Mouse (Mus musculus): Measurements from ENCODE around the gene AC134908.4. TPM values are rescaled to one million over a fixed set of nuclear protein-coding genes. Genes with fewer than 3 reads are reported as not detected.
A peak's percentile ranks its signal among the peaks of the same experiment; 100 is the strongest.

The AC134908.4 gene
- polyA plus RNA-seq, 1 experiment from 2014 or later = 0.55 TPM

- no peaks in the 10 kb centered on the region for H3K9me3 ChIP-seq (ENCODE audit: control insufficient read depth, low read length)
- WGBS = 8% methylated on average over 6 of the region's 6 CpGs
- H3K36me3 ChIP-seq (ENCODE audit: control insufficient read depth, insufficient read depth, low read length) = no peaks in the 10 kb centered on the region
- no peak overlapping the region for H3K4me2 ChIP-seq (ENCODE audit: low read depth, low read length)
- peaks cover 22% of the 10 kb centered on the region for H3K4me1 ChIP-seq (ENCODE audit: control insufficient read depth, insufficient read depth, low read length)
- H3K27ac ChIP-seq (ENCODE audit: low read depth, low read length) = no peak overlapping the region
- H3K4me3 ChIP-seq (ENCODE audit: low read depth, low read length) = no peak overlapping the region
- H3K9ac ChIP-seq (replicated peaks; ENCODE audit: low read depth, low read length) = no peak overlapping the region
- no peak for ATAC-seq (ENCODE audit: low read depth)
- H3K27me3 ChIP-seq (ENCODE audit: control insufficient read depth, insufficient read depth, low read length) = no peaks in the 10 kb centered on the region
Measured at GRCm38 (mm10) chr17:25801029-25801428, 5.6 kb upstream of the AC134908.4 start.

- ATAC-seq (ENCODE audit: low read depth) = peak; percentile 75; the same call in 1 of the 2 replicates
- 0% methylated on average over 33 of the region's 35 CpGs for WGBS
Measured at GRCm38 (mm10) chr17:25796951-25797369, 1.5 kb upstream of the AC134908.4 start, which contains the start of gene Metrn. TSS of gene Metrn (minus strand) at chr17:25797136.

GRCm38 (mm10) chr17:25796211-25796771 lies 832 bp upstream of the AC134908.4 start:
- Histone ChIP-seq H3K4me2 (ENCODE audit: low read depth, low read length) (peak overlapping the region; percentile 69), H3K9ac (replicated peaks; ENCODE audit: low read depth, low read length) (peak overlapping the region; percentile 44), H3K27me3 (ENCODE audit: control insufficient read depth, insufficient read depth, low read length) (no peaks in the 10 kb centered on the region), H3K4me1 (ENCODE audit: control insufficient read depth, insufficient read depth, low read length) (peaks cover 26% of the 10 kb centered on the region), H3K9me3 (ENCODE audit: control insufficient read depth, low read length) (no peaks in the 10 kb centered on the region), H3K27ac (ENCODE audit: low read depth, low read length) (peak overlapping the region; percentile 50), H3K4me3 (ENCODE audit: low read depth, low read length) (peak overlapping the region; percentile 49), H3K36me3 (ENCODE audit: control insufficient read depth, insufficient read depth, low read length) (no peaks in the 10 kb centered on the region)
- WGBS = under 1% methylated on average over 37 of the region's 37 CpGs
- ATAC-seq (ENCODE audit: low read depth) = no peak

More at GRCm38 (mm10) chr17:25796951-25797369, 1.5 kb upstream of the AC134908.4 start, which contains the start of gene Metrn:
- H3K27me3 ChIP-seq (ENCODE audit: control insufficient read depth, insufficient read depth, low read length) = no peaks in the 10 kb centered on the region
- H3K4me1 ChIP-seq (ENCODE audit: control insufficient read depth, insufficient read depth, low read length) = peaks cover 22% of the 10 kb centered on the region
- H3K9me3 ChIP-seq (ENCODE audit: control insufficient read depth, low read length) = no peaks in the 10 kb centered on the region
- no peaks in the 10 kb centered on the region for H3K36me3 ChIP-seq (ENCODE audit: control insufficient read depth, insufficient read depth, low read length)
- peak within 1 kb of the TSS; percentile 44 for H3K9ac ChIP-seq (replicated peaks; ENCODE audit: low read depth, low read length)
- peak within 1 kb of the TSS; percentile 50 for H3K27ac ChIP-seq (ENCODE audit: low read depth, low read length)
- H3K4me2 ChIP-seq (ENCODE audit: low read depth, low read length) = peak within 1 kb of the TSS; percentile 69
- peak within 1 kb of the TSS; percentile 49 for H3K4me3 ChIP-seq (ENCODE audit: low read depth, low read length)

GRCm38 (mm10) chr17:25794998-25795397 lies 461 bp downstream of the AC134908.4 start:
- H3K27me3 ChIP-seq (ENCODE audit: control insufficient read depth, insufficient read depth, low read length) = no peaks in the 10 kb centered on the region
- H3K4me2 ChIP-seq (ENCODE audit: low read depth, low read length) = peak overlapping the region; percentile 69
- H3K4me1 ChIP-seq (ENCODE audit: control insufficient read depth, insufficient read depth, low read length) = peaks cover 34% of the 10 kb centered on the region
- no peaks in the 10 kb centered on the region for H3K36me3 ChIP-seq (ENCODE audit: control insufficient read depth, insufficient read depth, low read length)
- no peaks in the 10 kb centered on the region for H3K9me3 ChIP-seq (ENCODE audit: control insufficient read depth, low read length)
- no peak for ATAC-seq (ENCODE audit: low read depth)
- H3K4me3 ChIP-seq (ENCODE audit: low read depth, low read length) = peak overlapping the region; percentile 20
- 42% methylated on average over 17 of the region's 17 CpGs for WGBS
- peak overlapping the region; percentile 57 for H3K27ac ChIP-seq (ENCODE audit: low read depth, low read length)
- 0 out of 2 replicates have a peak overlapping the region, but pooled peaks have one; percentile 44 for H3K9ac ChIP-seq (replicated peaks; ENCODE audit: low read depth, low read length)

GRCm38 (mm10) chr17:25794197-25794596 lies 1.3 kb downstream of the AC134908.4 start:
- Histone ChIP-seq H3K4me3 (ENCODE audit: low read depth, low read length) (no peak overlapping the region), H3K4me1 (ENCODE audit: control insufficient read depth, insufficient read depth, low read length) (peaks cover 34% of the 10 kb centered on the region), H3K27me3 (ENCODE audit: control insufficient read depth, insufficient read depth, low read length) (no peaks in the 10 kb centered on the region), H3K9ac (replicated peaks; ENCODE audit: low read depth, low read length) (no peak overlapping the region), H3K4me2 (ENCODE audit: low read depth, low read length) (peak overlapping the region; percentile 69; the same call in 1 of the 2 replicates), H3K9me3 (ENCODE audit: control insufficient read depth, low read length) (no peaks in the 10 kb centered on the region), H3K36me3 (ENCODE audit: control insufficient read depth, insufficient read depth, low read length) (no peaks in the 10 kb centered on the region; the same call in 1 of the 2 replicates), H3K27ac (ENCODE audit: low read depth, low read length) (peak overlapping the region; percentile 17; the same call in 1 of the 2 replicates)
- ATAC-seq (ENCODE audit: low read depth) = no peak
- 17% methylated on average over 13 of the region's 13 CpGs for WGBS

- Histone ChIP-seq H3K36me3 (ENCODE audit: control insufficient read depth, insufficient read depth, low read length) (no peaks in the 10 kb centered on the region; the same call in 1 of the 2 replicates), H3K4me2 (ENCODE audit: low read depth, low read length) (peak within 1 kb of the TSS; percentile 77), H3K4me1 (ENCODE audit: control insufficient read depth, insufficient read depth, low read length) (peaks cover 34% of the 10 kb centered on the region), H3K27me3 (ENCODE audit: control insufficient read depth, insufficient read depth, low read length) (no peaks in the 10 kb centered on the region), H3K27ac (ENCODE audit: low read depth, low read length) (peak within 1 kb of the TSS; percentile 91), H3K9ac (replicated peaks; ENCODE audit: low read depth, low read length) (peak within 1 kb of the TSS; percentile 78), H3K9me3 (ENCODE audit: control insufficient read depth, low read length) (no peaks in the 10 kb centered on the region), H3K4me3 (ENCODE audit: low read depth, low read length) (peak within 1 kb of the TSS; percentile 75)
- ATAC-seq (ENCODE audit: low read depth) = peak; percentile 52
- 0% methylated on average over 14 of the region's 14 CpGs for WGBS
Measured at GRCm38 (mm10) chr17:25792615-25793014, 2.8 kb downstream of the AC134908.4 start, which contains the start of gene Fam173a. TSS of gene Fam173a (minus strand) at chr17:25792901.

- no peaks in the 10 kb centered on the region; the same call in 1 of the 2 replicates for H3K36me3 ChIP-seq (ENCODE audit: control insufficient read depth, insufficient read depth, low read length)
- peaks cover 34% of the 10 kb centered on the region for H3K4me1 ChIP-seq (ENCODE audit: control insufficient read depth, insufficient read depth, low read length)
- H3K27ac ChIP-seq (ENCODE audit: low read depth, low read length) = peak overlapping the region; percentile 91
- H3K9ac ChIP-seq (replicated peaks; ENCODE audit: low read depth, low read length) = peak overlapping the region; percentile 78
- no peaks in the 10 kb centered on the region for H3K9me3 ChIP-seq (ENCODE audit: control insufficient read depth, low read length)
- ATAC-seq (ENCODE audit: low read depth) = peak; percentile 68
- no peaks in the 10 kb centered on the region for H3K27me3 ChIP-seq (ENCODE audit: control insufficient read depth, insufficient read depth, low read length)
- peak overlapping the region; percentile 77 for H3K4me2 ChIP-seq (ENCODE audit: low read depth, low read length)
- peak overlapping the region; percentile 75 for H3K4me3 ChIP-seq (ENCODE audit: low read depth, low read length)
- under 1% methylated on average over 45 of the region's 45 CpGs for WGBS
Measured at GRCm38 (mm10) chr17:25791843-25792527, 3.5 kb downstream of the AC134908.4 start.

- Histone ChIP-seq H3K9me3 (ENCODE audit: control insufficient read depth, low read length) (no peaks in the 10 kb centered on the region), H3K4me3 (ENCODE audit: low read depth, low read length) (peak overlapping the region; percentile 75), H3K4me1 (ENCODE audit: control insufficient read depth, insufficient read depth, low read length) (peaks cover 28% of the 10 kb centered on the region), H3K36me3 (ENCODE audit: control insufficient read depth, insufficient read depth, low read length) (no peaks in the 10 kb centered on the region; the same call in 1 of the 2 replicates), H3K27ac (ENCODE audit: low read depth, low read length) (peak overlapping the region; percentile 91), H3K9ac (replicated peaks; ENCODE audit: low read depth, low read length) (peak overlapping the region; percentile 78), H3K27me3 (ENCODE audit: control insufficient read depth, insufficient read depth, low read length) (no peaks in the 10 kb centered on the region), H3K4me2 (ENCODE audit: low read depth, low read length) (peak overlapping the region; percentile 77)
- WGBS = 27% methylated on average over 19 of the region's 19 CpGs
- peak; percentile 0; the same call in 1 of the 2 replicates for ATAC-seq (ENCODE audit: low read depth)
Measured at GRCm38 (mm10) chr17:25791320-25791842, 4.1 kb downstream of the AC134908.4 start.

Measured in neural tube, embryonic 14.5 days (tissue).